Mouse (Mus musculus) heart, embryonic 10.5 days (tissue): Measurements from ENCODE around the gene Coa5. TPM values are rescaled to one million over a fixed set of nuclear protein-coding genes. Genes with fewer than 3 reads are reported as not detected.

Source experiments
- DNase-seq: peaks from one replicate; pipeline ENCODE4 v3.0.0-alpha.2; 2017; ENCODE audit warnings: low spot score
- H3K27ac ChIP-seq: fragments of 300-500 bp; sonication (generic); 2 replicates; pipeline ENCODE4 v1.5.1; 2016; ENCODE audit warnings: mild to moderate bottlenecking
- H3K27me3 ChIP-seq: fragments of 300-500 bp; sonication (generic); 2 replicates; pipeline ENCODE4 v1.6.1; 2016; ENCODE audit warnings: mild to moderate bottlenecking; ENCODE audit not compliant: poor library complexity, insufficient read depth, severe bottlenecking
- H3K36me3 ChIP-seq: fragments of 300-500 bp; sonication (generic); 2 replicates; pipeline ENCODE4 v1.6.1; 2016; ENCODE audit warnings: mild to moderate bottlenecking, moderate library complexity
- H3K4me1 ChIP-seq: fragments of 300-500 bp; sonication (generic); 2 replicates; pipeline ENCODE4 v1.6.1; 2016; ENCODE audit warnings: mild to moderate bottlenecking
- H3K4me3 ChIP-seq: fragments of 300-500 bp; sonication (generic); 2 replicates; pipeline ENCODE4 v1.5.1; 2016; ENCODE audit warnings: mild to moderate bottlenecking, moderate library complexity
- H3K9me3 ChIP-seq: fragments of 300-500 bp; sonication (generic); 2 replicates; pipeline ENCODE4 v1.6.1; 2016; ENCODE audit warnings: mild to moderate bottlenecking, moderate library complexity
- whole genome bisulfite sequencing: fragments of 180-500 bp; shearing (Covaris S2); methylation state at CpG from one replicate; pipeline ENCODE4 v1.1.7; 2016; 5-methylcytosine and 5-hydroxymethylcytosine counted together
- polyA plus RNA-seq: library from polyadenylated mRNA; unstranded; fragments of >200 nt; fragmentation: Nextera tagmentation; extraction: Ambion mirVana; gene quantifications from 2 replicates; pipeline ENCODE4 v1.2.1, GENCODE M21; 2016

Coa5 gene
- polyA plus RNA-seq, 1 experiment from 2014 or later = 71.4 TPM

DNA sequence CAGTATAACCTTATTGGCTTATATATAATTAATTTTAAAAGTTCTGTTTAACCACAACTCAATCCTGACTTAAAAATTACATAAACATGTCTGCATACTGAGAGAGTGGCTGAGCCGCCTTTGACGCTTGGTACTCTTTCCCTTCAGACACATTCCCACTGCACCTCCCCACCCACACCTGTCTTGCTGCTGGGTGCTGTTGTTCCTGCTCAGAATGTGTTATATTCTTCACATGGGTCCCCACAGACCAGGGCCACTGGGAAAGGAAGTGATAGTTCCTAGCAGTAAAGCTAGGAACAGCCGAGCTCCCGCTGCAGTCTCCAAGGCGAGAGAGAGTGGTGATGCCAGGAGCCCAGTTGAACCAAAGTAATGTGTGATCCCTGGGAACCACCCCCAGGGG is 51.8 kb downstream of the Coa5 start:
- WGBS = 93% methylated on average over 5 of the region's 5 CpGs

DNA sequence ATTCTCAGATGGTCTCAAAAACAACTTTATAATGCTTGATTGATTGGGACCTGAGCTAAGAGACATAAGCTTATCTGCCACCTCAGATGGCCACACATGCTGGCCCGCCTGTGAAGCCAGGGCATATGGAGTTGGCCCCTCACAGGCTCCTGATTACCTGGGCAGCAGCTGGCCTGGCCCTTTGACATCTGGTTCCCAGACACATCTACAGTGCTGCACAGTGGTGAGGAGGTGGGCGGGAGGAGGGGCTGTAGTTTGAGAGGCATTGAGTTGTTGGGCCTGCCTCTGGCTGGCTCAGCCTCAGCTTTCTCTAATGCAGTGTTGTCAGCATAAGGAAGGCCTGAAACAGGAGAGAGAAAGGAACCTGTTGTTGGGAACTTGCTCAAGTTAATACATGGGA is 53.2 kb downstream of the Coa5 start:
- Histone ChIP-seq H3K4me3 (no peak overlapping the region), H3K27ac (no peak overlapping the region), H3K9me3 (no peaks in the 10 kb centered on the region), H3K36me3 (peaks cover 18% of the 10 kb centered on the region), H3K27me3 (no peaks in the 10 kb centered on the region), H3K4me1 (peaks cover 27% of the 10 kb centered on the region)
- DNase-seq = no peak
- WGBS = 66% methylated on average over 2 of the region's 2 CpGs

More for the DNA sequence above, 51.8 kb downstream of the Coa5 start:
- H3K9me3 ChIP-seq = no peaks in the 10 kb centered on the region
- no peak for DNase-seq
- peaks cover 18% of the 10 kb centered on the region for H3K4me1 ChIP-seq
- H3K36me3 ChIP-seq = peaks cover 18% of the 10 kb centered on the region
- H3K4me3 ChIP-seq = no peak overlapping the region
- no peak overlapping the region for H3K27ac ChIP-seq
- no peaks in the 10 kb centered on the region for H3K27me3 ChIP-seq

- Histone ChIP-seq H3K4me3 (no peak overlapping the region), H3K27me3 (no peaks in the 10 kb centered on the region), H3K4me1 (peaks cover 27% of the 10 kb centered on the region), H3K27ac (no peak overlapping the region), H3K9me3 (no peaks in the 10 kb centered on the region), H3K36me3 (peaks cover 18% of the 10 kb centered on the region)
- DNase-seq = no peak
- WGBS = 93% methylated on average over 8 of the region's 8 CpGs
Observed at GRCm38 (mm10) chr1:37376177-37376576, 53.7 kb downstream of the Coa5 start.

GRCm38 (mm10) chr1:37368768-37369385 is 61.0 kb downstream of the Coa5 start:
- 56% methylated on average over 7 of the region's 7 CpGs for WGBS
- H3K4me1 ChIP-seq = peaks cover 28% of the 10 kb centered on the region
- H3K9me3 ChIP-seq = no peaks in the 10 kb centered on the region

DNA sequence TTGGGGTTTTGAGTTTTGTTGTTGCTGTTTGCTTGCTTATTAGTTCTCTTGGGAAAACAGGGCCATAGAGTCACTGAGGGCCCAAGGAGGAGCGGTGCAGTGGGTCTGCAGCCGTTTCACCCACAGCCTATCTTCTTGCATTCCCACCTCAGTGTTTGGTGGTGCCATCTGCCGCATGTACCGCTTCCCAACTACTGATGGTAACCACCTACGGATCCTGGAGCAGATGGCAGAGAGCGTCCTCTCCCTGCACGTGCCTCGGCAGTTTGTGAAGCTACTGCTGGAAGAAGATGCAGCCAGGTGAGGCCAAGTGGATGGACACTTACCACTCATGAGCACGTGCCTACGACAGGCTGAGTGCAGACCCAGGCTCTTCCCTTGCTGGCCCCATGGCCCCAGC is 61.8 kb downstream of the Coa5 start:
- Histone ChIP-seq H3K9me3 (no peaks in the 10 kb centered on the region), H3K27ac (no peak overlapping the region), H3K4me3 (no peak overlapping the region), H3K27me3 (no peaks in the 10 kb centered on the region), H3K36me3 (peaks cover 17% of the 10 kb centered on the region; the same call in 1 of the 2 replicates), H3K4me1 (peaks cover 23% of the 10 kb centered on the region)
- DNase-seq = no peak
- 93% methylated on average over 10 of the region's 10 CpGs for WGBS

More at GRCm38 (mm10) chr1:37368768-37369385, 61.0 kb downstream of the Coa5 start:
- H3K4me3 ChIP-seq = no peak overlapping the region
- no peak for DNase-seq
- H3K27me3 ChIP-seq = no peaks in the 10 kb centered on the region
- H3K27ac ChIP-seq = no peak overlapping the region
- peaks cover 17% of the 10 kb centered on the region; the same call in 1 of the 2 replicates for H3K36me3 ChIP-seq

Other genes starting within 250 kb of the Coa5 start
- 0.08 TPM in 1 of 2 replicates, not detected in the other for gene Cnga3, start 215.7 kb downstream of the Coa5 start, polyA plus RNA-seq
- gene Inpp4a, start 130.2 kb downstream of the Coa5 start, polyA plus RNA-seq = 10.5 and 13.3 TPM in 2 replicates
- 86.2 and 97.7 TPM in 2 replicates for gene Unc50, start within 50 bp of the Coa5 start, polyA plus RNA-seq
- 1.3 and 3.2 TPM in 2 replicates for gene Mgat4a, start 110.9 kb upstream of the Coa5 start, polyA plus RNA-seq